Mouse (Mus musculus) WW6 (cell line): ENCODE data around the gene Hal.

Experiments used
- DNase-seq: peaks from one replicate; pipeline ENCODE4 v3.0.0-alpha.2; 2013; ENCODE audit warnings: low read depth, low spot score

Gene Hal

DNA sequence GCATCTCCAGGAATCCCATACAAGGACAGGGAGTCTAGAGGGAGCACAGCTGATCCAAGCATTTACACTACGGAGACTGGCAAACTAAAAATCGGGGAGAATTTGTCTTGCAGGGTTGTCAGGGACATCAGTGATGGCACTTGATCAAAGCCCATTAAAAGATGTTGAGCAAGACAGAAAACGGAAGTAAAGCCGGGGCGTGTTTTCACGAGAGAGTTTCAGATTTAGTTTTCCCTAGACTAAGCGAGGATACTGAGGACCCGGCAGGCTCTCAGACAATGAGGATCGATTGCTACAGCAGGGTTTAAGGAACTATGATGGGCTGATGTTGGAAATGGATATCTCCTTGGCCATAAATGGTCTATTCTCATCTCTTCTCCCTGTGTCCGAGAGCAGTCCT is 78.5 kb downstream of the Hal start:
- no peak for DNase-seq

GRCm38 (mm10) chr10:93567841-93568566 is 79.4 kb downstream of the Hal start:
- no peak for DNase-seq

DNA sequence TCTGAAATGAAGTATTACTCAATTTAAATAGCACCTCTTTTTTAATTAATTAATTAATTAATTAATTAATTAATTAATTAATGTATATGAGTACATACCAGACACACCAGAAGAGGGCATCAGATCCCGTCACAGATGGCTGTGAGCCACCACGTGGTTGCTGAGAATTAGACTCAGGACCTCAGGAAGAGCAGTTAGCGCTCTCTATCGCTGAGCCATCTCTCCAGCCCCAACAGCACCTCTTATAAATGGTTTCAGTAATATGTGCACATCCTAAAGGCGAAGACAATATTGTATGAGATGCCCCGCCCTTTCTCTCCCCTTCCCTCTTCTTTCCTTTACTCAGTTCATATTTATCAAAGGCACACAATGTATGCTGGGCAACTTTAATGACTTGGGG is 80.1 kb downstream of the Hal start:
- no peak for DNase-seq
